Mouse (Mus musculus) E14TG2a.4 (cell line): ENCODE data around the gene Hmga1.

ENCODE experiments used
- CTCF ChIP-seq: conservative IDR thresholded peaks from 2 replicates; pipeline ENCODE4 v1.5.1; 2014; ENCODE audit warnings: low read length
- NANOG ChIP-seq: IDR thresholded peaks from 2 replicates; pipeline ENCODE4 v1.6.1; 2014; ENCODE audit warnings: borderline replicate concordance, low read length, mixed read lengths
- POU5F1 ChIP-seq: IDR thresholded peaks from 2 replicates; pipeline ENCODE4 v1.6.1; 2014; ENCODE audit warnings: low read length, borderline replicate concordance

DNA sequence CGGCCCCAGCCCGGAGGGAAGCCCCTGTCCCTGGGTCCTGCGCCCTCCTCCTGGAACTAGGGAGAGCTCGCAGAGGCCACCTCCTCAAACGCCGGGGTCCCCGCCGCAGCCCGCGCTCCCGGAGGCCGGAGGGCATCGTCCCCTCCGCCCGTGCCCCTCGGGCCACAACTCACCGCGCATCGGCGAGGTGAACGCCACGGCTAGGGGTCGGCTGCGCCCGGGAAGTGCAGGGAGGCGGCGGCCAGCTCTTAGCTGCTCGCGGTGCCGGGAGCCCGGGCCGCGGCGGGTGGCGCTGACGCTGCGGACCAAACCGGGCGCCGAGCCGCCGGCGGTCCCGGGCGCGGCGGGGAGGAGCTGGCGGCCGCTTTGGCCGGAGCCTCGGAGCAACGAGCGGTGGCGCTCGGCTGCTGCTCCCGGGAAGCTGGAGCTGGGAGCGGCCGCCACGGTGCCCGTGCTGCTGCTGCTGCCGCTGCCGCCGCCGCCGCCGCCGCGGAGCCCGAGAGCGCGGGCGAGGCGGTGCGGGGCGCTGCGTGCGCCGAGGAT is 43.6 kb upstream of the Hmga1 start:
- no peak for TF ChIP-seq CTCF
- TF ChIP-seq NANOG, result no peak
- TF ChIP-seq POU5F1, result no peak
